Mouse (Mus musculus) naive thymus-derived CD4-positive, alpha-beta T cell, adult 2 months (primary cell): ENCODE measurements around the gene Cttnbp2.

Experiments used
- DNase-seq: peaks from one replicate; pipeline ENCODE4 v3.0.0-alpha.2; 2011; ENCODE audit warnings: low read depth

The Cttnbp2 gene

GRCm38 (mm10) chr6:18514480-18515352 lies at the start of gene Cttnbp2:
Cttnbp2 (minus strand) TSS chr6:18514843.
- no peak for DNase-seq

DNA sequence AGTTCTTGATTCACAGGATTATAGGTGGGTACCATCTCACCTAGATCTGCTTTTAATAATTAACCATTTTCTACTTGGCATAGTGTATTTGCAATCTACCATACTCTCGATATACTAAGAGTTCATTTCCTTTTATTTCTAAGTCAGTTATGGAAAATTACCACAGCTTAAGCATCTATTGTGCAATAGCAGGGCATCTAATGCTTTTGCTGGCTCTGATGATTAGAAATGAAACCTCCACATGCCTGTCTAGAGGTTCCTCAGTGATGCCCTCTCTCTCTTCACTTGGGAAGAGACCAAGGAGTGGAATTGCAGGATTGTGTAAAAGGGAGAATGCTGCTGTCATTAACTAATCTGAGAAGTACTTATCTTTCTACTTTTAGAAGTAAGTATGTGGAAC lies 44.4 kb upstream of the Cttnbp2 start:
- DNase-seq: no peak

DNA sequence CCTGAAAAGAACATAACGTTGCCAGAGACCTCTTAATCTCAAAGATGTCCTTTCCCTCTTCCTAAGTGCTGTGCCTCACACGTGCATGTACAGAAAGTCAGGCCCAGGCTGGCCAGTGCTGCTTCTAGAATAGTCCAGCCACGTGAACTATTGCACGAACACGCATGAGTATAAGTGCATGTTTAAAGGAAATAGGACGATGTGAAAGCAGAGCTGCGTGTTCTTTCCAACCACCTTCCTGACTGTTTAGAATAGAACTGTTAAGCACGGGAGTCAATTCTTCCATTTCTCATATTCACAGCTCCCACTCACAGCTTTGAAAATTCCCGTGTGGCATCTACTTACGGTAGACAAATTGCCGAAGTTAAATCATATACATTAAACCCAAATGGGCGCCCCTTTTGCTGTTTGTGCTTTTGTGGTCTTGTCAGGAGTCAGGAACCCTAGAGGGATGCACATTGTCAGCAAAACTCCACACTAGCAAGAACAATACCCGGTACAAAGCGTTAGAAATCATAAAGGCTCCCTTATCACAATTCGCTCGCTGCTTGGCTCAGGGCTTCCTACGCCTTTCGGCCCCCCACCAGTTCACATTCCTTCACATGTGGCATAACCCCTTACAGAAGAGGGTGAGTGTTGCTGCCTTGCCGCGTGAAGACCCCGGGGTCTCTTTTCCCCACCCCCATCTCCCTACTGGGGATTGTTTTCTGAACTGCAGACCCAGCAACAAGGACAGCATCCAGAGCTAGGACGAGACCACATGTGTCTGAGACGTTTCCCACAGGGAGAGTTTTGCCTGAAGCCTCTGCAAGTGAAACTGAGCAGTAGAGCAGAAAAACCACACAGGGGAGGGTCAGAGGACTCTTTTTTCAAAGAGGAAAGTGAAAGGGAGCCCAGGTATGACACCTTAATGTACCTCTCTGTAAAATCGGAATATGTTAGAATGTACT lies 33.1 kb upstream of the Cttnbp2 start:
- DNase-seq: no peak

GRCm38 (mm10) chr6:18543878-18544277 lies 29.2 kb upstream of the Cttnbp2 start:
- no peak for DNase-seq

DNA sequence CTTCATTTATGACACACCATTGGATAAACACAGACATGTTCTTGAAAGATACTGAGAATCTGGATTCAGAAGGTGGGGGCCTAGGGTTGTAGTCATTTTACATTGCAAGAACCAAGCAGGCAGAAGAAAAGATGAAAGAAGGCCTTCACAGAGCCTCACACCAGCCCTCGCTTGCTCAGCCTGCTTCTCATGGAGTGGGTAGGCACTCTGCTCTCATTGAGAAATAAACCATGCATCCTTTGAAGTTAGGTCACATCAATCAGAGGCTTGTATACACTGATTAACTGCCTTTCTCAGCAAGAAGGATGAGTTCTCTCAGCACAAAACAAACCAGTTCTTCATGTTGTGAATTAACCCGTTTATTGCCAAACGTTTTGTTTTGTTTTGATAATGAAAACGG lies 25.8 kb upstream of the Cttnbp2 start:
- DNase-seq: no peak

GRCm38 (mm10) chr6:18530394-18530793 lies 15.8 kb upstream of the Cttnbp2 start:
- DNase-seq: no peak

- no peak for DNase-seq
These were observed 3.0 kb upstream of the Cttnbp2 start for GRCm38 (mm10) chr6:18517626-18518025.

DNA sequence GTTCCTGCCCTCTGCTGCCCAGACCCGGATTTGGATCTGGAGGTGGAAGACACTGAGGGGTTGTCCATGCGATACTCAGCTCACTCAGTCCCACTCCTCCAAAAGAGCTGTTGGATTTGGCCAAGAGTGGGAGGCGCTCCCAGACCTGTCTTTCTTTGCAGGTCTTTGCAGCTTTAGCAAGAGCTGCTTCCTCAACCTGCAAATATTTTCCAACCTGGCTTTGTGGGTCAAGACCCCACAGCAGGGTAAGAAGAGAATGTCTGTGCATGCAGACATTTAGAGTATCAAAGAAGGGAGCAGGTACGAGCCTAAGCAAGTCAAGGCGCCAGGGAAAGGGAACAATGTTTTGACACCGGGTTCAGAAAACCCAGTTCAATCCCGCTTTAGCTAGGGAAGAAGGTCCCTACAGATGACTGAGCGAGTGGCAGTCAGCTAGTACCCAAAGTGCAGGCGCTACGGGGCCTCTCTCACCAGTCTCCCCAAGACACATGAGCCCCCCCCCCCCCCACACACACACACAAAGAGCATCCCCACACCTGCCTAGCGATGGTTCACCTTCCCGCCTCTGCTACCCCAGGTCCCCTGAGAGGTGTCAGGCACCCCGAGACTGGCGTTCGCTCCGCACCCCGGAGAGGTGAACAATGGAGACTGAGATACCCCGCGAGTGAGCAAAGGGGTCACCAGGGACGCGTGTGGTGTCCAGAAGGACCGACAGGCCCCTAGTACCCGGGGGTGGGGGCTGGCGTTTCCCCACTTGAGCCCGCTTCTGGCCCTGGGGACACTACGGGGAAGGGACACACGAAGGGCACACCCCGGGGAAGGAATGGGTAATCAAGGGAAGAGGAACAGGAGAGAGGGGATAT lies 801 bp downstream of the Cttnbp2 start:
- DNase-seq: no peak

GRCm38 (mm10) chr6:18511886-18512285 lies 2.8 kb downstream of the Cttnbp2 start:
- DNase-seq: no peak

- no peak for DNase-seq
These were observed 6.6 kb downstream of the Cttnbp2 start for GRCm38 (mm10) chr6:18508036-18508435.

DNA sequence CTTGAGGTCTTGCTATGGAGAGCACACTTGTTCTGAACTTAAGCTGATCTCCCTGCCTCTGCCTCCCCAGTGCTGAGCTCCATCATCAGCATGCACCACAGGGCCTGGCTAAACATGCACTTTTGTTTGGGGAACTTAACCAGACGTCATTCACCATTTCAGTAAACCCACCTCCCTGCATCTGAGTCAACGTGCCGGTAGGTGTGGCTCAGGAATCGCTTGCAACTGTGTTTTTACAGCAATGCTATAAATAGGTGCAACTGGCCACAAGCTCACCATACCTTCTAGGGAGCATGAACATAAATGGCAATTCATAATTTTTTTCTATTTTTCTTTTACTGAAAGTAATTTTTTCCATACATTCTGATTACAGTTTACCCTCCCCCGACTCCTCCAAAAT lies 14.8 kb downstream of the Cttnbp2 start:
- no peak for DNase-seq

DNA sequence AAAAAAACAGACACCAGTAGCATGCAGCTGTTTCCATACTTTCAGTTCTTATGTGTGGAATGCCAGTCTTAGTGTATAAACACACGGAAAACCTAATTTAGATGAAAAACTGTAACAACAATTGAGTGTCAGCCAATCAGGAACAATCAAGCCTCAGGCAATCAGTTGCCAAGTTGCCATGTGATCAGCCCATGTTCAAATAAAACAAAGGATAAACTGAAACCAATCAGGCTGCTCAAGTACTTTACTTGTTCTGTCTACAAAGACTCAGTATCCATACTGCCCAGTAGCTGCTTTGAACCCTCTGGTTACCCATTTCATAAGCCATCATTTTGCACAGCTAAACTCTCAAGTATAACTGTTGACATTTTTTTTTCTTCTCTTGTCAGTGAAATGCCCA lies 21.7 kb downstream of the Cttnbp2 start:
- DNase-seq: no peak

DNA sequence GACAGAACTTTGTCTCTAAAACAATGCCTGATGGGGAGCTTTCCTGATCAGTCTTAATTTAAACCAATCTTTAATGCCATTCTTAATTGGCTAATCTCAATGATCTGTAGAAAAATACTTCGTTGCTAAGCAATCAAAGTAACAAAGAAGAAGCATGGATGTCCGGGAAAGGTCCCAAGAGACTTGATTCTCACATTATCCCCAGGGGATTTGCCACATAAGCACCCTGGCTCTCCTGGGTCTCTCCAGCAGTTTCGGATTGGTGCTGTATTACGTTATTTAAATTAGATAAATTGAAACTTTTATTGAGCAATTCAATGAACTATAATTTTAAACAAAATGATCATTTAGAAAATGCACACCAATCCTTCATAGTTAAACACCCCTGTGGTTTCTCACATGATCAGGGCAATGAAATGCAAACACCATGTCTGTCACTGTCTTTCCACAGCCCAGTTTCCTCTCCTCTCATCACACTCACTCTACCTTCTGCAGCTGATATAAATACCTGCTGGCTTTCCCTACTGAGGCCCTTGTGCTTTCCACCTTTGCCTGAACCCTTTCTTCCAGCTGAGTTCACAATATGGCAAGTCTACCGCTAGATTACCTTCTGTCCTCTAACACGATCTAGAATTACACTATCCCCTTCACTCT lies 22.3 kb downstream of the Cttnbp2 start:
- no peak for DNase-seq

DNA sequence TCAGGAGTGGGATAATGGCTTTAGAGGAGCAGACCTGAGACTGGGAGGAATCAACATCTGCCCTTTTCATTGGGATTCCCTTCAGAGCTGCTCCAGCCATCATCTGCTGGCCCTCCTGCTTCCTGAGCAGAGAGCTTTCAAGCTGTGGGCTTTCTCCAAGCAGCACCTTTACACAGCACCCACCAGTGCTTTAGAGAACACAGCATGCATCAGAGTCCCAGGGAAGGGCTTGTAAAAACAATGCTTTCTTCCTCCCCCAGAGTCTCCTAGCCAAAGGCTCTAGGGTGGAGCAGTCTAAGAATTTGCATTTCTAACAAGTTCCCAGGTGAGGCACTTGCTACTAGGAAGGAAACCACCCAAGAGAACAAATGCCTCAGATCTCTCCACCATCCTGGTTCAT lies 29.6 kb downstream of the Cttnbp2 start:
- DNase-seq: no peak

GRCm38 (mm10) chr6:18484061-18484460 lies 30.6 kb downstream of the Cttnbp2 start:
- DNase-seq: no peak

GRCm38 (mm10) chr6:18482546-18482945 lies 32.1 kb downstream of the Cttnbp2 start:
- DNase-seq: no peak

DNA sequence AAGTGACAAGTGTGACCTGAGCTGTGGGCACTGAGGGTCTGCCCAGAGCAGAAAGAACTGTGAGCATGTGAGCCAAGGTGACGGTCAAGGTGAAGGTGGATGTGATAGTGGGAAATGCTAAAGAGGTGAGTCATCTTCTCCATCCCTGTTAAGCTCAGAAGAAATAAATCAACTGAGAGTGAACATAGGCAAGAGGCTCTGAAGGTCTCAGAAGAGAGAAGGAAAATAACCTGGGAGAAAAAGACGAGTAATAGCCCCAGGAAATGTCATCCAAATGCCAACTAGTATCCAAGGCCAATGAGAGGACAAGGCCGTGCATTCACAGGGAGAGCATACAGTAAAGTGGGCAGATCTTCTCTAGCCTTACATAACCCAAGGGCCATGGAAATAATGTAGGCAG lies 32.9 kb downstream of the Cttnbp2 start:
- no peak for DNase-seq

DNA sequence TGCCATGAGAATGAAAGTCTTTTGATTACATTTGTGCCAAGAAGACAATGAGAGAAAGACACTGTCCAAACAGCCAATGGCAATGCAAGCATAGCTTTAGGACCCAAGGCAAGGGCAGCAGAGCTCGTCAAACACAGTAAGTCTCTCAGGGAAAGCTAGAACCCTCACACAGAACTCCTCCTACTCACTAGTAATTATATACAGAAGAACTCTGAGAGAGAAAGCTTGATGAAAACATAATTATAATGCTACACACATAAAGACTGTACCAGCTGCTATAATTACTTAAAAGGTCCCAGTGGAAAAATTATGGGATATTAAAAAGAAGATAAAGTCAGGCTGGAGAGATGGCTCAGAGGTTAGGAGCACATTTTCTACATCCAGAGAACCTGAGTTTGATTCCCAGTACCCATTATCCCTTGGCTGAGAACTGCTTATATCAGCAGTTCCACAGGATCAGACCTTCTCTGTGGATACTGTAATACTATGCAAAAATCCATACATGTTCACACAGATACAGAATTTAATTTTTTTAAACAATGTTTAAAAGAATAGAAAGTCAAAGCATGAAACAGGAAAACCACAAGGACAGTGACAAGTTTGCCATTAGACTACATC lies 37.2 kb downstream of the Cttnbp2 start:
- DNase-seq: no peak

GRCm38 (mm10) chr6:18474983-18475382 lies 39.7 kb downstream of the Cttnbp2 start:
- DNase-seq: no peak

- DNase-seq: no peak
These were observed 40.1 kb downstream of the Cttnbp2 start for GRCm38 (mm10) chr6:18474541-18474940.

DNA sequence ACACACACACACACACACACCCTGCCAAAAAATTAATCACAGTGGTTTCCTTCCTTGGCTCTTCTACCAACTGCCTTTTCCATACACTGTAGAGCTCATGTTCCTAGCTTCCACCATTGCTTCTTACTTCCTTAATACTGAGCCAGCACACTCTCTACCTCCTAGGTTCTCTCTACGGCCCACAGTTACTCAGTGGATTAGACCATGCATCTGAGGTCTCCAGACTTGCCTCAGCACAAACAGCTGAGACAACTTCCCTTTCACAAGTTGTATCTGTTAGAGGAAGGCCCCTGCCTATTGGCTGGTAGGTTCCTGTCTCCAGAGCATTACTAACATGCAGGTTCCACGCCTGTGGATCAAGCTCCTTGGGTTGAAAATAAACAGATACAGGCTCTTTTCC lies 45.4 kb downstream of the Cttnbp2 start:
- no peak for DNase-seq
